Mouse (Mus musculus): Measurements from ENCODE around the gene Zfp319. TPM values are rescaled to one million over a fixed set of nuclear protein-coding genes. Genes with fewer than 3 reads are reported as not detected.

Zfp319 gene
- polyA plus RNA-seq, 1 experiment: 9.1 TPM

GRCm38 (mm10) chr8:95374429-95374828, 42.7 kb upstream of the Zfp319 start:
- WGBS: 55% methylated on average over 3 of the region's 3 CpGs
- Histone ChIP-seq H3K27me3 (ENCODE audit: control insufficient read depth, insufficient read depth, low read length) (no peaks in the 10 kb centered on the region), H3K4me1 (ENCODE audit: control insufficient read depth, insufficient read depth, insufficient read length) (no peaks in the 10 kb centered on the region), H3K27ac (ENCODE audit: insufficient read depth, low read length) (no peak overlapping the region), H3K36me3 (ENCODE audit: control insufficient read depth, insufficient read depth, low read length) (no peaks in the 10 kb centered on the region), H3K4me3 (ENCODE audit: extremely low read depth, insufficient read depth, insufficient read length) (no peak overlapping the region)
- TF ChIP-seq CTCF (IDR thresholded peaks at IDR 0.05; ENCODE audit: extremely low read depth, insufficient read depth, insufficient read length, insufficient replicate concordance) (no peak), POLR2A (IDR thresholded peaks at IDR 0.05; ENCODE audit: low read depth, low read length) (no peak)
- no peak for DNase-seq (ENCODE audit: low read depth in 1 of 2, low spot score in 2 of 2)

GRCm38 (mm10) chr8:95373389-95374002, 41.7 kb upstream of the Zfp319 start:
- no peaks in the 10 kb centered on the region for H3K27me3 ChIP-seq (ENCODE audit: control insufficient read depth, insufficient read depth, low read length)
- H3K27ac ChIP-seq (ENCODE audit: insufficient read depth, low read length): no peak overlapping the region
- no peaks in the 10 kb centered on the region for H3K36me3 ChIP-seq (ENCODE audit: control insufficient read depth, insufficient read depth, low read length)
- TF ChIP-seq POLR2A (IDR thresholded peaks at IDR 0.05; ENCODE audit: low read depth, low read length): no peak
- no peak for TF ChIP-seq CTCF (IDR thresholded peaks at IDR 0.05; ENCODE audit: extremely low read depth, insufficient read depth, insufficient read length, insufficient replicate concordance)
- no peak overlapping the region for H3K4me3 ChIP-seq (ENCODE audit: extremely low read depth, insufficient read depth, insufficient read length)
- no peak for DNase-seq (ENCODE audit: low read depth in 1 of 2, low spot score in 2 of 2)
- 83% methylated on average over 12 of the region's 12 CpGs for WGBS
- no peaks in the 10 kb centered on the region for H3K4me1 ChIP-seq (ENCODE audit: control insufficient read depth, insufficient read depth, insufficient read length)

- no peak for DNase-seq (ENCODE audit: low read depth in 1 of 2, low spot score in 2 of 2)
- TF ChIP-seq POLR2A (IDR thresholded peaks at IDR 0.05; ENCODE audit: low read depth, low read length): no peak
- no peak for TF ChIP-seq CTCF (IDR thresholded peaks at IDR 0.05; ENCODE audit: extremely low read depth, insufficient read depth, insufficient read length, insufficient replicate concordance)
- 39% methylated on average over 20 of the region's 20 CpGs for WGBS
- Histone ChIP-seq H3K27ac (ENCODE audit: insufficient read depth, low read length) (no peak overlapping the region), H3K4me3 (ENCODE audit: extremely low read depth, insufficient read depth, insufficient read length) (peak overlapping the region; percentile 41; the same call in 1 of the 2 replicates), H3K36me3 (ENCODE audit: control insufficient read depth, insufficient read depth, low read length) (no peaks in the 10 kb centered on the region), H3K4me1 (ENCODE audit: control insufficient read depth, insufficient read depth, insufficient read length) (no peaks in the 10 kb centered on the region), H3K27me3 (ENCODE audit: control insufficient read depth, insufficient read depth, low read length) (no peaks in the 10 kb centered on the region)
These were observed 38.0 kb upstream of the Zfp319 start for GRCm38 (mm10) chr8:95369581-95370326.

GRCm38 (mm10) chr8:95363849-95364248, 32.1 kb upstream of the Zfp319 start:
- no peak for DNase-seq (ENCODE audit: low read depth in 1 of 2, low spot score in 2 of 2)
- TF ChIP-seq CTCF (IDR thresholded peaks at IDR 0.05; ENCODE audit: extremely low read depth, insufficient read depth, insufficient read length, insufficient replicate concordance) (no peak), POLR2A (IDR thresholded peaks at IDR 0.05; ENCODE audit: low read depth, low read length) (no peak)
- no peak overlapping the region for H3K27ac ChIP-seq (ENCODE audit: insufficient read depth, low read length)
- H3K27me3 ChIP-seq (ENCODE audit: control insufficient read depth, insufficient read depth, low read length): no peaks in the 10 kb centered on the region
- no peaks in the 10 kb centered on the region for H3K36me3 ChIP-seq (ENCODE audit: control insufficient read depth, insufficient read depth, low read length)
- 92% methylated on average over 2 of the region's 2 CpGs for WGBS
- H3K4me1 ChIP-seq (ENCODE audit: control insufficient read depth, insufficient read depth, insufficient read length): peaks cover 7% of the 10 kb centered on the region; the same call in 1 of the 2 replicates
- H3K4me3 ChIP-seq (ENCODE audit: extremely low read depth, insufficient read depth, insufficient read length): no peak overlapping the region

GRCm38 (mm10) chr8:95362272-95362671, 30.5 kb upstream of the Zfp319 start:
- no peak for TF ChIP-seq POLR2A (IDR thresholded peaks at IDR 0.05; ENCODE audit: low read depth, low read length)
- no peak for TF ChIP-seq CTCF (IDR thresholded peaks at IDR 0.05; ENCODE audit: extremely low read depth, insufficient read depth, insufficient read length, insufficient replicate concordance)
- WGBS: 76% methylated on average over 6 of the region's 6 CpGs
- DNase-seq (ENCODE audit: low read depth in 1 of 2, low spot score in 2 of 2): no peak
- Histone ChIP-seq H3K36me3 (ENCODE audit: control insufficient read depth, insufficient read depth, low read length) (no peaks in the 10 kb centered on the region), H3K27me3 (ENCODE audit: control insufficient read depth, insufficient read depth, low read length) (no peaks in the 10 kb centered on the region), H3K4me1 (ENCODE audit: control insufficient read depth, insufficient read depth, insufficient read length) (peaks cover 7% of the 10 kb centered on the region; the same call in 1 of the 2 replicates), H3K27ac (ENCODE audit: insufficient read depth, low read length) (no peak overlapping the region), H3K4me3 (ENCODE audit: extremely low read depth, insufficient read depth, insufficient read length) (no peak overlapping the region)

- no peak overlapping the region for H3K27ac ChIP-seq (ENCODE audit: insufficient read depth, low read length)
- no peaks in the 10 kb centered on the region for H3K27me3 ChIP-seq (ENCODE audit: control insufficient read depth, insufficient read depth, low read length)
These were observed 29.2 kb upstream of the Zfp319 start for GRCm38 (mm10) chr8:95361016-95361341.

More at GRCm38 (mm10) chr8:95361016-95361341, 29.2 kb upstream of the Zfp319 start:
- no peak for TF ChIP-seq POLR2A (IDR thresholded peaks at IDR 0.05; ENCODE audit: low read depth, low read length)
- TF ChIP-seq CTCF (IDR thresholded peaks at IDR 0.05; ENCODE audit: extremely low read depth, insufficient read depth, insufficient read length, insufficient replicate concordance): no peak
- 81% methylated on average over 3 of the region's 3 CpGs for WGBS
- no peaks in the 10 kb centered on the region for H3K36me3 ChIP-seq (ENCODE audit: control insufficient read depth, insufficient read depth, low read length)
- no peak for DNase-seq (ENCODE audit: low read depth in 1 of 2, low spot score in 2 of 2)
- no peak overlapping the region for H3K4me3 ChIP-seq (ENCODE audit: extremely low read depth, insufficient read depth, insufficient read length)
- peaks cover 7% of the 10 kb centered on the region; the same call in 1 of the 2 replicates for H3K4me1 ChIP-seq (ENCODE audit: control insufficient read depth, insufficient read depth, insufficient read length)
